Mouse (Mus musculus) forebrain, embryonic 14.5 days (tissue): ENCODE measurements at regions not wholly inside any gene's neighbourhood (a gene's known extent, or its start where the extent isn't known, plus 50 kb on each side); places are given as distances from the start of the nearest gene placed in this dataset.
A peak's percentile ranks its signal among the peaks of the same experiment; 100 is the strongest.
"Not testable (repeated sequence)": the region's sequence is repeated elsewhere in the genome, so short reads cannot be mapped to it uniquely, and the experiment has no call there.

ENCODE experiments used
- ATAC-seq: fragments of 200-750 bp; cut with Nextera tagmentation; 2 replicates; pipeline ENCODE4 v1.8.0; 2017; ENCODE audit warnings: mild to moderate bottlenecking, moderate library complexity
- DNase-seq: peaks from one replicate; pipeline ENCODE4 v3.0.0-alpha.2; 2015; ENCODE audit warnings: low spot score
- H3K27ac ChIP-seq: fragments of 300-500 bp; sonication (generic); 2 replicates; pipeline ENCODE4 v1.5.1; 2014; ENCODE audit warnings: low read depth, mild to moderate bottlenecking, control low read depth, low read length, moderate library complexity
- H3K27me3 ChIP-seq: fragments of 300-500 bp; sonication (generic); replicated peaks from 2 replicates; pipeline ENCODE4 v1.6.1; 2014; ENCODE audit warnings: low read length, control low read depth, mixed read lengths; ENCODE audit not compliant: control insufficient read depth, insufficient read depth
- H3K36me3 ChIP-seq: fragments of 300-500 bp; sonication (generic); 2 replicates; pipeline ENCODE4 v1.6.1; 2014; ENCODE audit warnings: low read length, control low read depth; ENCODE audit not compliant: control insufficient read depth, insufficient read depth
- H3K4me1 ChIP-seq: fragments of 300-500 bp; sonication (generic); 2 replicates; pipeline ENCODE4 v1.6.1; 2014; ENCODE audit warnings: antibody characterized with exemption, low read length, control low read depth; ENCODE audit not compliant: control insufficient read depth, insufficient read depth
- H3K4me2 ChIP-seq: fragments of 300-500 bp; sonication (generic); 2 replicates; pipeline ENCODE4 v1.6.1; 2014; ENCODE audit warnings: mild to moderate bottlenecking, control low read depth, low read length
- H3K4me3 ChIP-seq: fragments of 300-500 bp; sonication (generic); 2 replicates; pipeline ENCODE4 v1.5.1; 2014; ENCODE audit warnings: low read depth, low read length, control low read depth
- H3K9ac ChIP-seq: fragments of 300-500 bp; sonication (generic); 2 replicates; pipeline ENCODE4 v1.6.1; 2014; ENCODE audit warnings: mild to moderate bottlenecking, low read length, control low read depth, moderate library complexity
- H3K9me3 ChIP-seq: fragments of 300-500 bp; sonication (generic); replicated peaks from 2 replicates; pipeline ENCODE4 v1.6.1; 2016; ENCODE audit warnings: low read length, control low read depth, mixed read lengths; ENCODE audit not compliant: control insufficient read depth
- WGBS: fragments of 180-500 bp; shearing (Covaris S2); extraction: QIAGEN DNeasy Blood & Tissue Kit; methylation state at CpG from one replicate; pipeline ENCODE4 v1.1.7; 2014; 5-methylcytosine and 5-hydroxymethylcytosine counted together

- H3K9ac ChIP-seq, H3K27me3 ChIP-seq, H3K36me3 ChIP-seq, H3K4me1 ChIP-seq, H3K4me2 ChIP-seq, H3K4me3 ChIP-seq, H3K27ac ChIP-seq, ATAC-seq, H3K9me3 ChIP-seq, DNase-seq: not testable (repeated sequence)
- WGBS = 90% methylated on average over 5 of the region's 5 CpGs
Observed at GRCm38 (mm10) chr12:109766602-109767001, 166.5 kb upstream of the Rtl1 start.

GRCm38 (mm10) chr12:109772543-109772942, 172.4 kb upstream of the Rtl1 start:
- Histone ChIP-seq H3K27ac (no peak overlapping the region), H3K9ac (no peak overlapping the region), H3K4me2 (no peak overlapping the region), H3K36me3 (no peaks in the 10 kb centered on the region), H3K9me3 (no peaks in the 10 kb centered on the region), H3K4me3 (no peak overlapping the region), H3K27me3 (no peaks in the 10 kb centered on the region), H3K4me1 (no peaks in the 10 kb centered on the region)
- WGBS = 67% methylated on average over 2 of the region's 2 CpGs
- DNase-seq = no peak
- no peak for ATAC-seq

- WGBS = 89% methylated on average over 3 of the region's 3 CpGs
- H3K27me3 ChIP-seq = no peaks in the 10 kb centered on the region
- H3K4me1 ChIP-seq = no peaks in the 10 kb centered on the region
- no peaks in the 10 kb centered on the region for H3K36me3 ChIP-seq
- H3K4me3 ChIP-seq = no peak overlapping the region
- DNase-seq = no peak
- no peak overlapping the region for H3K9ac ChIP-seq
- H3K4me2 ChIP-seq = no peak overlapping the region
- no peak for ATAC-seq
- no peaks in the 10 kb centered on the region for H3K9me3 ChIP-seq
- H3K27ac ChIP-seq = no peak overlapping the region
Observed at GRCm38 (mm10) chr12:109773909-109774313, 173.8 kb upstream of the Rtl1 start.

GRCm38 (mm10) chr12:109798846-109799245, 198.7 kb upstream of the Rtl1 start:
- DNase-seq (no peak), ATAC-seq (no peak)
- no peaks in the 10 kb centered on the region for H3K9me3 ChIP-seq
- no peak overlapping the region for H3K27ac ChIP-seq
- H3K4me1 ChIP-seq = no peaks in the 10 kb centered on the region
- WGBS = 95% methylated on average over 3 of the region's 3 CpGs
- no peaks in the 10 kb centered on the region for H3K36me3 ChIP-seq
- H3K4me3 ChIP-seq = no peak overlapping the region
- H3K27me3 ChIP-seq = no peaks in the 10 kb centered on the region
- no peak overlapping the region for H3K9ac ChIP-seq
- no peak overlapping the region for H3K4me2 ChIP-seq

GRCm38 (mm10) chr12:109799395-109799794, 199.3 kb upstream of the Rtl1 start:
- H3K9ac ChIP-seq = no peak overlapping the region
- ATAC-seq (no peak), DNase-seq (no peak)
- H3K9me3 ChIP-seq = no peaks in the 10 kb centered on the region
- H3K4me2 ChIP-seq = no peak overlapping the region
- no peak overlapping the region for H3K27ac ChIP-seq
- no peaks in the 10 kb centered on the region for H3K27me3 ChIP-seq
- no peak overlapping the region for H3K4me3 ChIP-seq
- no peaks in the 10 kb centered on the region for H3K4me1 ChIP-seq
- WGBS = 75% methylated on average over 1 of the region's 1 CpGs
- H3K36me3 ChIP-seq = no peaks in the 10 kb centered on the region

GRCm38 (mm10) chr12:109827241-109827915, 227.2 kb upstream of the Rtl1 start:
- peaks cover 12% of the 10 kb centered on the region; the same call in 1 of the 2 replicates for H3K4me1 ChIP-seq
- DNase-seq (peak; percentile 86), ATAC-seq (peak; percentile 81)
- no peak overlapping the region for H3K4me2 ChIP-seq
- no peak overlapping the region for H3K9ac ChIP-seq
- H3K27me3 ChIP-seq = no peaks in the 10 kb centered on the region
- no peak overlapping the region for H3K27ac ChIP-seq
- no peaks in the 10 kb centered on the region for H3K9me3 ChIP-seq
- no peaks in the 10 kb centered on the region for H3K36me3 ChIP-seq
- WGBS = 53% methylated on average over 10 of the region's 10 CpGs
- no peak overlapping the region for H3K4me3 ChIP-seq

- ATAC-seq (peak; percentile 72), DNase-seq (peak; percentile 63)
- Histone ChIP-seq H3K36me3 (no peaks in the 10 kb centered on the region), H3K4me1 (peaks cover 15% of the 10 kb centered on the region; the same call in 1 of the 2 replicates), H3K27ac (no peak overlapping the region), H3K4me3 (no peak overlapping the region), H3K9me3 (no peaks in the 10 kb centered on the region), H3K9ac (no peak overlapping the region), H3K4me2 (no peak overlapping the region), H3K27me3 (no peaks in the 10 kb centered on the region)
- 22% methylated on average over 16 of the region's 16 CpGs for WGBS
Observed at GRCm38 (mm10) chr12:109830303-109831020, 230.3 kb upstream of the Rtl1 start.

GRCm38 (mm10) chr12:109832964-109833363, 232.8 kb upstream of the Rtl1 start:
- Histone ChIP-seq H3K4me3 (no peak overlapping the region), H3K9me3 (no peaks in the 10 kb centered on the region), H3K27ac (no peak overlapping the region), H3K4me1 (peaks cover 9% of the 10 kb centered on the region; the same call in 1 of the 2 replicates), H3K4me2 (no peak overlapping the region), H3K27me3 (no peaks in the 10 kb centered on the region), H3K36me3 (no peaks in the 10 kb centered on the region), H3K9ac (no peak overlapping the region)
- DNase-seq (no peak), ATAC-seq (no peak)
- WGBS = 45% methylated on average over 10 of the region's 10 CpGs

GRCm38 (mm10) chr12:109836521-109836920, 236.4 kb upstream of the Rtl1 start:
- no peak overlapping the region for H3K9ac ChIP-seq
- H3K4me3 ChIP-seq = no peak overlapping the region
- H3K27ac ChIP-seq = no peak overlapping the region
- H3K36me3 ChIP-seq = no peaks in the 10 kb centered on the region
- WGBS = 97% methylated on average over 8 of the region's 8 CpGs
- no peaks in the 10 kb centered on the region for H3K27me3 ChIP-seq
- no peak for ATAC-seq
- peaks cover 24% of the 10 kb centered on the region for H3K4me1 ChIP-seq
- H3K9me3 ChIP-seq = no peaks in the 10 kb centered on the region
- H3K4me2 ChIP-seq = no peak overlapping the region
- no peak for DNase-seq
